Mouse (Mus musculus): Measurements from ENCODE around the gene Kif18a.

GRCm38 (mm10) chr2:109262779-109263178 is 17.8 kb upstream of the Kif18a start:
- TF ChIP-seq CTCF (IDR thresholded peaks at IDR 0.05; ENCODE audit: low read depth) (no peak), EP300 (optimal IDR thresholded peaks at IDR 0.05) (no peak)
